Mouse (Mus musculus): ENCODE measurements around the gene Olfr1328.

The Olfr1328 gene

GRCm38 (mm10) chr4:118938512-118938911 is at the start of gene Olfr1328:
Olfr1328 (minus strand) TSS chr4:118938612.
- 76% methylated on average over 2 of the region's 2 CpGs for WGBS

GRCm38 (mm10) chr4:118985291-118985690 is 46.9 kb upstream of the Olfr1328 start:
- WGBS, result 93% methylated on average over 4 of the region's 4 CpGs

GRCm38 (mm10) chr4:118973281-118973680 is 34.9 kb upstream of the Olfr1328 start:
- 95% methylated on average over 2 of the region's 2 CpGs for WGBS

GRCm38 (mm10) chr4:118967711-118968110 is 29.3 kb upstream of the Olfr1328 start:
- 94% methylated on average over 15 of the region's 15 CpGs for WGBS

GRCm38 (mm10) chr4:118961141-118961628 is 22.8 kb upstream of the Olfr1328 start, which contains the start of gene Lao1:
Lao1 (plus strand) TSS chr4:118961578.
- 46% methylated on average over 2 of the region's 2 CpGs for WGBS

GRCm38 (mm10) chr4:118958812-118959211 is 20.4 kb upstream of the Olfr1328 start:
- 94% methylated on average over 7 of the region's 7 CpGs for WGBS

- WGBS, result 71% methylated on average over 3 of the region's 3 CpGs
Measured at GRCm38 (mm10) chr4:118931326-118931725, 7.1 kb downstream of the Olfr1328 start.

- 71% methylated on average over 2 of the region's 2 CpGs for WGBS
Measured at GRCm38 (mm10) chr4:118917365-118917764, 21.0 kb downstream of the Olfr1328 start, which contains the start of gene Olfr1329. Olfr1329 (minus strand) TSS chr4:118917465.

- WGBS, result 29% methylated on average over 2 of the region's 2 CpGs
Measured at GRCm38 (mm10) chr4:118901981-118902380, 36.4 kb downstream of the Olfr1328 start.

GRCm38 (mm10) chr4:118888297-118888696 is 50.1 kb downstream of the Olfr1328 start, which contains the start of gene Olfr1330:
Olfr1330 (plus strand) TSS chr4:118888597.
- 88% methylated on average over 1 of the region's 1 CpGs for WGBS
